Mouse (Mus musculus) embryonic facial prominence, embryonic 10.5 days (tissue): ENCODE data around the gene Olfr561. TPM values are rescaled to one million over a fixed set of nuclear protein-coding genes. Genes with fewer than 3 reads are reported as not detected.

Source experiments
- DNase-seq: peaks from one replicate; pipeline ENCODE4 v3.0.0-alpha.2; 2017; ENCODE audit warnings: low spot score
- H3K27ac ChIP-seq: fragments of 300-500 bp; sonication (generic); replicated peaks from 2 replicates; pipeline ENCODE4 v1.5.1; 2016; ENCODE audit warnings: mild to moderate bottlenecking
- H3K27me3 ChIP-seq: fragments of 300-500 bp; sonication (generic); replicated peaks from 2 replicates; pipeline ENCODE4 v1.6.1; 2016; ENCODE audit warnings: low read depth, mild to moderate bottlenecking; ENCODE audit not compliant: poor library complexity, severe bottlenecking
- H3K36me3 ChIP-seq: fragments of 300-500 bp; sonication (generic); replicated peaks from 2 replicates; pipeline ENCODE4 v1.6.1; 2016; ENCODE audit warnings: mild to moderate bottlenecking, moderate library complexity
- H3K4me1 ChIP-seq: fragments of 300-500 bp; sonication (generic); 2 replicates; pipeline ENCODE4 v1.6.1; 2016
- H3K4me3 ChIP-seq: fragments of 300-500 bp; sonication (generic); 2 replicates; pipeline ENCODE4 v1.5.1; 2016; ENCODE audit warnings: mild to moderate bottlenecking, moderate library complexity
- H3K9me3 ChIP-seq: fragments of 300-500 bp; sonication (generic); 2 replicates; pipeline ENCODE4 v1.6.1; 2016; ENCODE audit warnings: mild to moderate bottlenecking
- WGBS: fragments of 180-500 bp; shearing (Covaris S2); methylation state at CpG from one replicate; pipeline ENCODE4 v1.1.7; 2016; 5-methylcytosine and 5-hydroxymethylcytosine counted together
- polyA plus RNA-seq: library from polyadenylated mRNA; unstranded; fragments of >200 nt; fragmentation: Nextera tagmentation; extraction: Ambion mirVana; gene quantifications from 2 replicates; pipeline ENCODE4 v1.2.1, GENCODE M21; 2016

The Olfr561 gene
- polyA plus RNA-seq = not detected in 2 replicates

GRCm38 (mm10) chr7:102770921-102771320 is at the start of gene Olfr561:
Olfr561 (plus strand) TSS chr7:102771221.
- H3K27me3 ChIP-seq = no peaks in the 10 kb centered on the region
- WGBS = 87% methylated on average over 2 of the region's 2 CpGs
- H3K4me3 ChIP-seq = no peak within 1 kb of the TSS
- no peak within 1 kb of the TSS for H3K27ac ChIP-seq
- no peaks in the 10 kb centered on the region for H3K36me3 ChIP-seq
- no peaks in the 10 kb centered on the region for H3K4me1 ChIP-seq
- no peak for DNase-seq
- no peaks in the 10 kb centered on the region for H3K9me3 ChIP-seq

- H3K4me3 ChIP-seq = no peak within 1 kb of the TSS
- no peaks in the 10 kb centered on the region for H3K4me1 ChIP-seq
- no peaks in the 10 kb centered on the region for H3K27me3 ChIP-seq
- H3K9me3 ChIP-seq = no peaks in the 10 kb centered on the region
- H3K27ac ChIP-seq = no peak within 1 kb of the TSS
- DNase-seq = no peak
- no peaks in the 10 kb centered on the region for H3K36me3 ChIP-seq
Observed at GRCm38 (mm10) chr7:102727391-102727790, 43.6 kb upstream of the Olfr561 start, which contains the start of gene Olfr559. Olfr559 (minus strand) TSS chr7:102727491.

- no peak overlapping the region for H3K27ac ChIP-seq
- no peaks in the 10 kb centered on the region for H3K27me3 ChIP-seq
- H3K9me3 ChIP-seq = no peaks in the 10 kb centered on the region
- 63% methylated on average over 1 of the region's 1 CpGs for WGBS
- H3K36me3 ChIP-seq = no peaks in the 10 kb centered on the region
- H3K4me3 ChIP-seq = no peak overlapping the region
- DNase-seq = no peak
- H3K4me1 ChIP-seq = no peaks in the 10 kb centered on the region
Observed at GRCm38 (mm10) chr7:102733793-102734192, 37.2 kb upstream of the Olfr561 start.

- WGBS = 51% methylated on average over 2 of the region's 2 CpGs
Observed at GRCm38 (mm10) chr7:102737705-102738104, 33.3 kb upstream of the Olfr561 start.

GRCm38 (mm10) chr7:102752086-102752485 is 18.9 kb upstream of the Olfr561 start:
- Histone ChIP-seq H3K27me3 (no peaks in the 10 kb centered on the region), H3K9me3 (no peaks in the 10 kb centered on the region), H3K4me3 (no peak overlapping the region), H3K27ac (no peak overlapping the region), H3K4me1 (no peaks in the 10 kb centered on the region), H3K36me3 (no peaks in the 10 kb centered on the region)
- DNase-seq = no peak
- 23% methylated on average over 1 of the region's 1 CpGs for WGBS

More at GRCm38 (mm10) chr7:102737705-102738104, 33.3 kb upstream of the Olfr561 start:
- Histone ChIP-seq H3K9me3 (no peaks in the 10 kb centered on the region), H3K27ac (no peak overlapping the region), H3K4me3 (no peak overlapping the region), H3K27me3 (no peaks in the 10 kb centered on the region), H3K4me1 (no peaks in the 10 kb centered on the region), H3K36me3 (no peaks in the 10 kb centered on the region)
- no peak for DNase-seq

DNA sequence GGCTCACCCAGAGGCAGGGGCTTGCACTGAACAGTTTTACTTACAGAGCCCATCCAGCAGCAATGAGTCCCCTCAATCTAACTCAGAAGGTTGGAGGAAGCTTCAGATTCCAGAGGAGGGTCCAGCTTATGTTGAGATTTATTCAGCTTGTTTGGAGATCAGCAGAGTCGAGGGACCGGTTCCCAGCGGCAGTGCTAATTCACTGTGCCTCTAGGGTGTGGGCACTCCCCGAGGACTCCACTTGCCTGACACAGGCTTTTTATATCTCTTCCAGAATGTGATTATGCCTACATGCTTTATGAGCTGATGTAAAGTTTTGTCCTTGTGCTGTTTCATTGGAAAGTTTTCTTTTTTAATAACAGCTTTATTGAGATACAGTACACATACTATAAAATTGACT is 11.8 kb upstream of the Olfr561 start, which contains the start of the genes Olfr560 and Olfr78:
Gene Olfr560 (minus strand): TSS at position 101 of the 400 bp plus-strand sequence.
Gene Olfr78 (minus strand): TSS at position 206 of the 400 bp plus-strand sequence.
- no peak within 1 kb of the TSS for H3K4me3 ChIP-seq
- H3K4me1 ChIP-seq = no peaks in the 10 kb centered on the region
- WGBS = 76% methylated on average over 4 of the region's 4 CpGs
- H3K27ac ChIP-seq = no peak within 1 kb of the TSS
- H3K27me3 ChIP-seq = no peaks in the 10 kb centered on the region
- no peaks in the 10 kb centered on the region for H3K36me3 ChIP-seq
- no peak for DNase-seq
- H3K9me3 ChIP-seq = no peaks in the 10 kb centered on the region

DNA sequence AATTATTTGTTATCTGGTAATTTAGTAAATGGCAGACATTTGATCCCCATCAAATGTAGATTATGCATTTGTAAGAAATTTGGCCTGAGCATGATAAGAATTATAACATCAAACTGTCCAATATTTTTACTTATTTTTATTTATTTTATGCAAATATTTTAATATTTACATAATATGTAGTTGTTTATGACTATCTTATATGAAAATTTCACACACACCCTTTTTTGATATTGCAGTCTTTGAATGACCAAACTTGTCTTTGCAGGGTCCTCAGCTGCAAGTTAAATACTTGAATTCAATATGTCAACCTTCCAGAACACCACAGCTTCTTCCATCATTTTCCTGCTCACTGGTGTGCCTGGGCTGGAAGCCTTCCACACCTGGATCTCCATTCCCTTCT is 32.2 kb downstream of the Olfr561 start, which contains the start of gene Olfr564:
Gene Olfr564 (plus strand): TSS at position 301 of the 400 bp plus-strand sequence.
- no peak for DNase-seq
- Histone ChIP-seq H3K4me1 (no peaks in the 10 kb centered on the region), H3K36me3 (no peaks in the 10 kb centered on the region), H3K4me3 (no peak within 1 kb of the TSS), H3K27me3 (no peaks in the 10 kb centered on the region), H3K27ac (no peak within 1 kb of the TSS), H3K9me3 (no peaks in the 10 kb centered on the region)

Other genes with a start within 250 kb of the Olfr561 start
- not detected in 2 replicates for gene Olfr547, start 236.5 kb upstream of the Olfr561 start, polyA plus RNA-seq
- not detected in 2 replicates for gene Olfr548-ps1, start 230.3 kb upstream of the Olfr561 start, polyA plus RNA-seq
- not detected in 2 replicates for gene Olfr549, start 221.4 kb upstream of the Olfr561 start, polyA plus RNA-seq
- gene Trim21, start 205.7 kb upstream of the Olfr561 start, polyA plus RNA-seq = 0.24 and 0.54 TPM in 2 replicates
- not detected in 2 replicates for gene Olfr550, start 199.8 kb upstream of the Olfr561 start, polyA plus RNA-seq
- gene Olfr551, start 179.3 kb upstream of the Olfr561 start, polyA plus RNA-seq = not detected in 2 replicates
- not detected in 2 replicates for gene Olfr552, start 173.5 kb upstream of the Olfr561 start, polyA plus RNA-seq
- gene Olfr553, start 153.0 kb upstream of the Olfr561 start, polyA plus RNA-seq = not detected in 2 replicates
- gene Olfr554, start 132.8 kb upstream of the Olfr561 start, polyA plus RNA-seq = not detected in 2 replicates
- gene Olfr555, start 112.4 kb upstream of the Olfr561 start, polyA plus RNA-seq = not detected in 2 replicates
- not detected in 2 replicates for gene Olfr556, start 106.3 kb upstream of the Olfr561 start, polyA plus RNA-seq
- gene Trim68, start 83.9 kb upstream of the Olfr561 start, polyA plus RNA-seq = 10.9 and 13.2 TPM in 2 replicates
- not detected in 2 replicates for gene Olfr557, start 75.3 kb upstream of the Olfr561 start, polyA plus RNA-seq
- 0.09 TPM in 1 of 2 replicates, not detected in the other for gene Olfr558, start 69.0 kb upstream of the Olfr561 start, polyA plus RNA-seq
- gene Olfr33, start 52.2 kb upstream of the Olfr561 start, polyA plus RNA-seq = not detected in 2 replicates
- gene Olfr559, start 43.7 kb upstream of the Olfr561 start, polyA plus RNA-seq = not detected in 2 replicates
- not detected in 2 replicates for gene Olfr560, start 11.9 kb upstream of the Olfr561 start, polyA plus RNA-seq
- gene Olfr78, start 11.8 kb upstream of the Olfr561 start, polyA plus RNA-seq = not detected in 2 replicates
- gene Olfr564, start 32.3 kb downstream of the Olfr561 start, polyA plus RNA-seq = not detected in 2 replicates
- not detected in 2 replicates for gene Olfr566, start 87.5 kb downstream of the Olfr561 start, polyA plus RNA-seq
- gene Olfr568, start 105.9 kb downstream of the Olfr561 start, polyA plus RNA-seq = not detected in 2 replicates
- gene Olfr569, start 119.7 kb downstream of the Olfr561 start, polyA plus RNA-seq = not detected in 2 replicates
- gene Olfr570, start 123.4 kb downstream of the Olfr561 start, polyA plus RNA-seq = not detected in 2 replicates
- gene Olfr571, start 146.3 kb downstream of the Olfr561 start, polyA plus RNA-seq = 0.07 TPM in 1 of 2 replicates, not detected in the other
- not detected in 2 replicates for gene Olfr572, start 153.2 kb downstream of the Olfr561 start, polyA plus RNA-seq
- gene Olfr573-ps1, start 171.4 kb downstream of the Olfr561 start, polyA plus RNA-seq = not detected in 2 replicates
- not detected in 2 replicates for gene Olfr574, start 177.2 kb downstream of the Olfr561 start, polyA plus RNA-seq
- gene Olfr575, start 187.6 kb downstream of the Olfr561 start, polyA plus RNA-seq = not detected in 2 replicates
- gene Olfr576, start 191.4 kb downstream of the Olfr561 start, polyA plus RNA-seq = not detected in 2 replicates
- not detected in 2 replicates for gene Olfr577, start 204.7 kb downstream of the Olfr561 start, polyA plus RNA-seq
- not detected in 2 replicates for gene Olfr578, start 218.1 kb downstream of the Olfr561 start, polyA plus RNA-seq